Comparison of ENCODE assay signal across 21 mouse cellular contexts in genomic region chr10:75045831-75046230, GRCm38 (mm10). TPM values are rescaled to one million over a fixed set of nuclear protein-coding genes. Genes with fewer than 3 reads are reported as not detected.
"Had no signal": no experiment of that assay in that cellular context is flagged by ENCODE, and none has a peak within 500 bp of the region (broad histone marks: within the 10 kb centered on the region; RNA-seq: fewer than 3 reads in every experiment).

No protein-coding gene starts in this region.

- H3K27ac ChIP-seq: kidney, embryonic 15.5 days; left cerebral cortex, adult 2 months; liver, embryonic 14.5 days; macrophage; stomach, embryonic 15.5 days had no signal

- H3K4me1 ChIP-seq: kidney, embryonic 15.5 days; stomach, embryonic 15.5 days had no signal

- DNase-seq: kidney, adult 11 months; kidney, adult 8-10 months; kidney, postnatal 10 days; kidney, postnatal 36 days; layer of hippocampus, postnatal 36 days; lung, embryonic 14.5 days; midbrain, embryonic 14.5 days; right cerebral cortex, postnatal 14 days; right cerebral cortex, postnatal 4 days; thymus, postnatal 25 days had no signal

- ATAC-seq: lung, postnatal 0 days had no signal

- H3K9ac ChIP-seq: kidney, embryonic 15.5 days; liver, embryonic 14.5 days; lung, embryonic 14.5 days; stomach, embryonic 15.5 days had no signal

- H3K36me3 ChIP-seq: stomach, embryonic 15.5 days had no signal

- H3K4me3 ChIP-seq: kidney, embryonic 15.5 days; left cerebral cortex, adult 2 months; stomach, embryonic 15.5 days had no signal

- H3K4me2 ChIP-seq: kidney, embryonic 15.5 days; lung, embryonic 14.5 days; midbrain, embryonic 11.5 days; stomach, embryonic 15.5 days had no signal

- H3K27me3 ChIP-seq: kidney, embryonic 15.5 days; stomach, embryonic 15.5 days had no signal

- H3K9me3 ChIP-seq: kidney, embryonic 15.5 days; stomach, embryonic 15.5 days had no signal

RNA-seq across cellular contexts. Expression of gene Rab36, which starts 9.0 kb away (rescaled TPM):
- total RNA-seq: megakaryocyte-erythroid progenitor cell, adult 5-6 weeks had no signal

RNA-seq across cellular contexts. Expression of gene Rsph14, which starts 13.4 kb away (rescaled TPM):
- total RNA-seq: left cerebral cortex, adult 2 months; megakaryocyte-erythroid progenitor cell, adult 5-6 weeks had no signal
- polyA plus RNA-seq: kidney, embryonic 15.5 days; limb, embryonic 11.5 days; limb, embryonic 14.5 days; liver, embryonic 14.5 days; lung, embryonic 14.5 days; macrophage; midbrain, embryonic 11.5 days; neural tube, embryonic 11.5 days; stomach, embryonic 15.5 days had no signal
